Mouse (Mus musculus) E14TG2a.4 (cell line): ENCODE measurements around the gene Glyctk.

ENCODE experiments used
- CTCF ChIP-seq: conservative IDR thresholded peaks from 2 replicates; pipeline ENCODE4 v1.5.1; 2014; ENCODE audit warnings: low read length
- POU5F1 ChIP-seq: IDR thresholded peaks from 2 replicates; pipeline ENCODE4 v1.6.1; 2014; ENCODE audit warnings: low read length, borderline replicate concordance

DNA sequence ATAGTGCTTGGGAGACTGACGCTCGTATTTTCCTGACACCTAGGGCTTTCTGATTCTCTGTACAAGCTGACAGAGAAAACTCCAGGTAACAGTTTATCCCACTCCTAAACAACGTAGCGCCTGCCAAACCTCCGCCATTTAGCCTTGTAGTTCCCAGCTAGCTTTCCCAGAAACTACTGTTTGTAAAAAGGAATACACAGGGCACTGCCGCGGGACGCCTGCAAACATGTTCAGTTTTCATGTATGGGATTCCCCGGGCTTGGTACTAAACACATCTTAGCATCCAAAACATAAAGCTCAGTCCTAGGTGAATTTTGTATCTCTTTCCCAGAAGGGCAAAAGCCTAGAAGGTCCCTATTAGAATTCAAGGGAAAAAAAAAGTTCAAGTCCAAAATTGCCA, 1.3 kb upstream of the Glyctk start:
- TF ChIP-seq CTCF (no peak), POU5F1 (no peak)
